Mouse (Mus musculus): ENCODE data around the gene Arpc5l. TPM values are rescaled to one million over a fixed set of nuclear protein-coding genes. Genes with fewer than 3 reads are reported as not detected.

Gene Arpc5l
- polyA plus RNA-seq (2011; ENCODE audit: insufficient read depth, insufficient read length, low read depth, missing spikeins), result 49.7 and 55.2 TPM in 2 replicates

- H3K9ac ChIP-seq (ENCODE audit: low read depth, poor library complexity, severe bottlenecking), result peak within 1 kb of the TSS; percentile 71
- H3K27ac ChIP-seq (ENCODE audit: insufficient read depth, low read length), result peak within 1 kb of the TSS; percentile 35
- no peaks in the 10 kb centered on the region for H3K27me3 ChIP-seq (ENCODE audit: control insufficient read depth, insufficient read depth, low read length, poor library complexity, severe bottlenecking)
- TF ChIP-seq EP300 (IDR thresholded peaks at IDR 0.05; ENCODE audit: insufficient read depth, low read depth, low read length) (no peak), CTCF (IDR thresholded peaks at IDR 0.05; ENCODE audit: low read depth, low read length) (no peak)
- H3K36me3 ChIP-seq (ENCODE audit: control insufficient read depth, insufficient read depth, low read length, poor library complexity, severe bottlenecking), result peaks cover 42% of the 10 kb centered on the region
- no peaks in the 10 kb centered on the region for H3K4me1 ChIP-seq (ENCODE audit: control insufficient read depth, insufficient read depth, low read length)
- no peaks in the 10 kb centered on the region for H3K9me3 ChIP-seq (replicated peaks; ENCODE audit: control insufficient read depth, insufficient read depth, low read length, poor library complexity, severe bottlenecking)
- H3K4me3 ChIP-seq (ENCODE audit: low read depth, low read length), result peak within 1 kb of the TSS; percentile 92
Measured at GRCm38 (mm10) chr2:39004880-39005435, at the start of gene Arpc5l. Gene Arpc5l (plus strand): TSS chr2:39005348.

GRCm38 (mm10) chr2:38956062-38956461 lies 49.1 kb upstream of the Arpc5l start:
- Histone ChIP-seq H3K9ac (ENCODE audit: low read depth, poor library complexity, severe bottlenecking) (no peak overlapping the region), H3K9me3 (replicated peaks; ENCODE audit: control insufficient read depth, insufficient read depth, low read length, poor library complexity, severe bottlenecking) (no peaks in the 10 kb centered on the region), H3K27ac (ENCODE audit: insufficient read depth, low read length) (no peak overlapping the region), H3K4me3 (ENCODE audit: low read depth, low read length) (no peak overlapping the region), H3K27me3 (ENCODE audit: control insufficient read depth, insufficient read depth, low read length, poor library complexity, severe bottlenecking) (no peaks in the 10 kb centered on the region), H3K4me1 (ENCODE audit: control insufficient read depth, insufficient read depth, low read length) (no peaks in the 10 kb centered on the region), H3K36me3 (ENCODE audit: control insufficient read depth, insufficient read depth, low read length, poor library complexity, severe bottlenecking) (no peaks in the 10 kb centered on the region)
- TF ChIP-seq POLR2A (IDR thresholded peaks at IDR 0.05; ENCODE audit: insufficient read depth, low read length) (no peak), CTCF (IDR thresholded peaks at IDR 0.05; ENCODE audit: low read depth, low read length) (no peak), EP300 (IDR thresholded peaks at IDR 0.05; ENCODE audit: insufficient read depth, low read depth, low read length) (no peak)

- Histone ChIP-seq H3K27me3 (ENCODE audit: control insufficient read depth, insufficient read depth, low read length, poor library complexity, severe bottlenecking) (no peaks in the 10 kb centered on the region), H3K36me3 (ENCODE audit: control insufficient read depth, insufficient read depth, low read length, poor library complexity, severe bottlenecking) (no peaks in the 10 kb centered on the region), H3K4me3 (ENCODE audit: low read depth, low read length) (no peak overlapping the region), H3K27ac (ENCODE audit: insufficient read depth, low read length) (no peak overlapping the region), H3K9me3 (replicated peaks; ENCODE audit: control insufficient read depth, insufficient read depth, low read length, poor library complexity, severe bottlenecking) (no peaks in the 10 kb centered on the region), H3K9ac (ENCODE audit: low read depth, poor library complexity, severe bottlenecking) (no peak overlapping the region), H3K4me1 (ENCODE audit: control insufficient read depth, insufficient read depth, low read length) (no peaks in the 10 kb centered on the region)
- TF ChIP-seq POLR2A (IDR thresholded peaks at IDR 0.05; ENCODE audit: insufficient read depth, low read length), result no peak
- no peak for TF ChIP-seq EP300 (IDR thresholded peaks at IDR 0.05; ENCODE audit: insufficient read depth, low read depth, low read length)
- TF ChIP-seq CTCF (IDR thresholded peaks at IDR 0.05; ENCODE audit: low read depth, low read length), result no peak
Measured at GRCm38 (mm10) chr2:38957671-38958223, 47.4 kb upstream of the Arpc5l start.

GRCm38 (mm10) chr2:38964198-38964597 lies 41.0 kb upstream of the Arpc5l start:
- no peaks in the 10 kb centered on the region for H3K4me1 ChIP-seq (ENCODE audit: control insufficient read depth, insufficient read depth, low read length)
- H3K36me3 ChIP-seq (ENCODE audit: control insufficient read depth, insufficient read depth, low read length, poor library complexity, severe bottlenecking), result no peaks in the 10 kb centered on the region
- H3K9ac ChIP-seq (ENCODE audit: low read depth, poor library complexity, severe bottlenecking), result no peak overlapping the region
- H3K27ac ChIP-seq (ENCODE audit: insufficient read depth, low read length), result no peak overlapping the region
- H3K4me3 ChIP-seq (ENCODE audit: low read depth, low read length), result no peak overlapping the region
- TF ChIP-seq EP300 (IDR thresholded peaks at IDR 0.05; ENCODE audit: insufficient read depth, low read depth, low read length) (no peak), POLR2A (IDR thresholded peaks at IDR 0.05; ENCODE audit: insufficient read depth, low read length) (no peak), CTCF (IDR thresholded peaks at IDR 0.05; ENCODE audit: low read depth, low read length) (no peak)
- no peaks in the 10 kb centered on the region for H3K27me3 ChIP-seq (ENCODE audit: control insufficient read depth, insufficient read depth, low read length, poor library complexity, severe bottlenecking)
- no peaks in the 10 kb centered on the region for H3K9me3 ChIP-seq (replicated peaks; ENCODE audit: control insufficient read depth, insufficient read depth, low read length, poor library complexity, severe bottlenecking)

- Histone ChIP-seq H3K27me3 (ENCODE audit: control insufficient read depth, insufficient read depth, low read length, poor library complexity, severe bottlenecking) (no peaks in the 10 kb centered on the region), H3K36me3 (ENCODE audit: control insufficient read depth, insufficient read depth, low read length, poor library complexity, severe bottlenecking) (no peaks in the 10 kb centered on the region)
- TF ChIP-seq CTCF (IDR thresholded peaks at IDR 0.05; ENCODE audit: low read depth, low read length), result no peak
- no peak for TF ChIP-seq EP300 (IDR thresholded peaks at IDR 0.05; ENCODE audit: insufficient read depth, low read depth, low read length)
- TF ChIP-seq POLR2A (IDR thresholded peaks at IDR 0.05; ENCODE audit: insufficient read depth, low read length), result no peak
Measured at GRCm38 (mm10) chr2:38969650-38970049, 35.5 kb upstream of the Arpc5l start.

GRCm38 (mm10) chr2:38970057-38970456 lies 35.1 kb upstream of the Arpc5l start:
- H3K36me3 ChIP-seq (ENCODE audit: control insufficient read depth, insufficient read depth, low read length, poor library complexity, severe bottlenecking), result no peaks in the 10 kb centered on the region
- H3K9ac ChIP-seq (ENCODE audit: low read depth, poor library complexity, severe bottlenecking), result no peak overlapping the region
- no peak overlapping the region for H3K4me3 ChIP-seq (ENCODE audit: low read depth, low read length)
- H3K4me1 ChIP-seq (ENCODE audit: control insufficient read depth, insufficient read depth, low read length), result peaks cover 4% of the 10 kb centered on the region
- H3K27me3 ChIP-seq (ENCODE audit: control insufficient read depth, insufficient read depth, low read length, poor library complexity, severe bottlenecking), result no peaks in the 10 kb centered on the region
- no peak for TF ChIP-seq EP300 (IDR thresholded peaks at IDR 0.05; ENCODE audit: insufficient read depth, low read depth, low read length)
- TF ChIP-seq CTCF (IDR thresholded peaks at IDR 0.05; ENCODE audit: low read depth, low read length), result no peak
- TF ChIP-seq POLR2A (IDR thresholded peaks at IDR 0.05; ENCODE audit: insufficient read depth, low read length), result no peak
- no peak overlapping the region for H3K27ac ChIP-seq (ENCODE audit: insufficient read depth, low read length)
- no peaks in the 10 kb centered on the region for H3K9me3 ChIP-seq (replicated peaks; ENCODE audit: control insufficient read depth, insufficient read depth, low read length, poor library complexity, severe bottlenecking)

More at GRCm38 (mm10) chr2:38969650-38970049, 35.5 kb upstream of the Arpc5l start:
- H3K27ac ChIP-seq (ENCODE audit: insufficient read depth, low read length), result no peak overlapping the region
- H3K9ac ChIP-seq (ENCODE audit: low read depth, poor library complexity, severe bottlenecking), result no peak overlapping the region
- H3K4me3 ChIP-seq (ENCODE audit: low read depth, low read length), result no peak overlapping the region
- H3K4me1 ChIP-seq (ENCODE audit: control insufficient read depth, insufficient read depth, low read length), result peaks cover 4% of the 10 kb centered on the region
- no peaks in the 10 kb centered on the region for H3K9me3 ChIP-seq (replicated peaks; ENCODE audit: control insufficient read depth, insufficient read depth, low read length, poor library complexity, severe bottlenecking)

All from ES-Bruce4 (cell line).